Mouse (Mus musculus) spleen, adult 2 months (tissue): Measurements from ENCODE around the gene Sox13.

ENCODE experiments used
- CTCF ChIP-seq: fragments of 200-500 bp; IDR thresholded peaks from 2 replicates; pipeline ENCODE4 v1.5.1; 2011; ENCODE audit warnings: mild to moderate bottlenecking, inconsistent platforms; ENCODE audit not compliant: insufficient read depth, insufficient read length, insufficient replicate concordance; ENCODE audit errors: extremely low read depth
- POLR2A ChIP-seq: fragments of 200-500 bp; IDR thresholded peaks from 2 replicates; pipeline ENCODE4 v1.6.1; 2011; ENCODE audit warnings: low read depth, low read length, inconsistent platforms

DNA sequence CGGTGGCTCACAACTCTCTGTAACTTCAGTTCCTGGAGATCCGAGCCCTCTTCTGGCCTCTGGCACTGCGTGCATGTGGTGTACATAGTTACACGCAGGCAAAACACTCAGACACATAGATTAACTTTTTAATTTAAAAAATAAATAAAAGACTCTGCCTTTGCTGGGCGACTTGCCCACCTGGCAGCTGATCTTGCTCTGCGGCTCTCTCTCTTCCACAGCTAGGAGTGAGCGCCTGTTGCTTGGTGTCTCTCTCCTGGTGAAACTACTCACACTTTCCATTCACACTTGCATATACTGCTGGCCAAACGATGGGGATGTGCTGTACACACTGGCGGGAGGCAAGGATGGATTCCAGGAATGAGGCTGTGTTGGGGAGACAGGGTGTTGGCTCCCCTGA lies 77.6 kb downstream of the Sox13 start:
- no peak for TF ChIP-seq CTCF
- TF ChIP-seq POLR2A, result no peak
